Mouse (Mus musculus): Measurements from ENCODE around the gene Dlx2. TPM values are rescaled to one million over a fixed set of nuclear protein-coding genes. Genes with fewer than 3 reads are reported as not detected.

The Dlx2 gene
- polyA plus RNA-seq, 1 experiment from 2014 or later, result 0.19 TPM

- no peak for DNase-seq (ENCODE audit: low spot score)
- H3K9ac ChIP-seq (ENCODE audit: low read depth, low read length), result no peak overlapping the region
- H3K9me3 ChIP-seq (ENCODE audit: control insufficient read depth, low read length), result no peaks in the 10 kb centered on the region
- peaks cover 96% of the 10 kb centered on the region for H3K27me3 ChIP-seq (replicated peaks; ENCODE audit: control insufficient read depth, insufficient read depth, low read length)
- H3K4me3 ChIP-seq (ENCODE audit: low read depth, low read length), result no peak overlapping the region
- WGBS, result 3% methylated on average over 24 of the region's 24 CpGs
- no peak overlapping the region for H3K27ac ChIP-seq (ENCODE audit: low read depth, low read length)
- ATAC-seq (replicated peaks; ENCODE audit: low FRiP score), result no peak
- no peak overlapping the region for H3K4me2 ChIP-seq
- H3K36me3 ChIP-seq (ENCODE audit: control insufficient read depth, insufficient read depth, low read length), result no peaks in the 10 kb centered on the region
- H3K4me1 ChIP-seq (replicated peaks; ENCODE audit: control insufficient read depth, insufficient read depth, low read length), result peaks cover 10% of the 10 kb centered on the region; the same call in 1 of the 2 replicates
Measured at GRCm38 (mm10) chr2:71527323-71528013, 19.1 kb downstream of the Dlx2 start.

- DNase-seq (ENCODE audit: low spot score) (no peak), ATAC-seq (replicated peaks; ENCODE audit: low FRiP score) (no peak)
- WGBS, result 3% methylated on average over 10 of the region's 10 CpGs
- H3K4me3 ChIP-seq (ENCODE audit: low read depth, low read length), result no peak overlapping the region
- H3K4me2 ChIP-seq, result no peak overlapping the region
- H3K9ac ChIP-seq (ENCODE audit: low read depth, low read length), result no peak overlapping the region
- peaks cover 10% of the 10 kb centered on the region; the same call in 1 of the 2 replicates for H3K4me1 ChIP-seq (replicated peaks; ENCODE audit: control insufficient read depth, insufficient read depth, low read length)
- H3K36me3 ChIP-seq (ENCODE audit: control insufficient read depth, insufficient read depth, low read length), result no peaks in the 10 kb centered on the region
- peaks cover 89% of the 10 kb centered on the region for H3K27me3 ChIP-seq (replicated peaks; ENCODE audit: control insufficient read depth, insufficient read depth, low read length)
- H3K27ac ChIP-seq (ENCODE audit: low read depth, low read length), result no peak overlapping the region
- H3K9me3 ChIP-seq (ENCODE audit: control insufficient read depth, low read length), result no peaks in the 10 kb centered on the region
Measured at GRCm38 (mm10) chr2:71526595-71527322, 19.8 kb downstream of the Dlx2 start.

GRCm38 (mm10) chr2:71524763-71525162, 21.8 kb downstream of the Dlx2 start:
- ATAC-seq (replicated peaks; ENCODE audit: low FRiP score) (no peak), DNase-seq (ENCODE audit: low spot score) (no peak)
- peaks cover 72% of the 10 kb centered on the region for H3K27me3 ChIP-seq (replicated peaks; ENCODE audit: control insufficient read depth, insufficient read depth, low read length)
- no peaks in the 10 kb centered on the region for H3K36me3 ChIP-seq (ENCODE audit: control insufficient read depth, insufficient read depth, low read length)
- no peak overlapping the region for H3K4me3 ChIP-seq (ENCODE audit: low read depth, low read length)
- H3K9ac ChIP-seq (ENCODE audit: low read depth, low read length), result no peak overlapping the region
- no peak overlapping the region for H3K27ac ChIP-seq (ENCODE audit: low read depth, low read length)
- H3K4me2 ChIP-seq, result no peak overlapping the region
- 35% methylated on average over 13 of the region's 13 CpGs for WGBS
- peaks cover 10% of the 10 kb centered on the region; the same call in 1 of the 2 replicates for H3K4me1 ChIP-seq (replicated peaks; ENCODE audit: control insufficient read depth, insufficient read depth, low read length)
- no peaks in the 10 kb centered on the region for H3K9me3 ChIP-seq (ENCODE audit: control insufficient read depth, low read length)

- H3K4me2 ChIP-seq, result no peak overlapping the region
- H3K9ac ChIP-seq (ENCODE audit: low read depth, low read length), result no peak overlapping the region
- peaks cover 58% of the 10 kb centered on the region for H3K27me3 ChIP-seq (replicated peaks; ENCODE audit: control insufficient read depth, insufficient read depth, low read length)
- no peak for DNase-seq (ENCODE audit: low spot score)
- no peak overlapping the region for H3K27ac ChIP-seq (ENCODE audit: low read depth, low read length)
- WGBS, result 35% methylated on average over 4 of the region's 4 CpGs
- no peaks in the 10 kb centered on the region for H3K36me3 ChIP-seq (ENCODE audit: control insufficient read depth, insufficient read depth, low read length)
- ATAC-seq (replicated peaks; ENCODE audit: low FRiP score), result 0 out of 2 replicates have a peak, but pooled peaks have one; percentile 23
- no peaks in the 10 kb centered on the region for H3K9me3 ChIP-seq (ENCODE audit: control insufficient read depth, low read length)
- H3K4me1 ChIP-seq (replicated peaks; ENCODE audit: control insufficient read depth, insufficient read depth, low read length), result peaks cover 4% of the 10 kb centered on the region; the same call in 1 of the 2 replicates
- H3K4me3 ChIP-seq (ENCODE audit: low read depth, low read length), result no peak overlapping the region
Measured at GRCm38 (mm10) chr2:71523431-71523830, 23.1 kb downstream of the Dlx2 start.

GRCm38 (mm10) chr2:71522871-71523270, 23.7 kb downstream of the Dlx2 start:
- WGBS, result 48% methylated on average over 4 of the region's 4 CpGs
- ATAC-seq (replicated peaks; ENCODE audit: low FRiP score) (no peak), DNase-seq (ENCODE audit: low spot score) (no peak)
- Histone ChIP-seq H3K4me2 (no peak overlapping the region), H3K27me3 (replicated peaks; ENCODE audit: control insufficient read depth, insufficient read depth, low read length) (peaks cover 53% of the 10 kb centered on the region), H3K36me3 (ENCODE audit: control insufficient read depth, insufficient read depth, low read length) (no peaks in the 10 kb centered on the region), H3K4me1 (replicated peaks; ENCODE audit: control insufficient read depth, insufficient read depth, low read length) (peaks cover 4% of the 10 kb centered on the region; the same call in 1 of the 2 replicates), H3K9ac (ENCODE audit: low read depth, low read length) (no peak overlapping the region), H3K27ac (ENCODE audit: low read depth, low read length) (no peak overlapping the region), H3K4me3 (ENCODE audit: low read depth, low read length) (no peak overlapping the region), H3K9me3 (ENCODE audit: control insufficient read depth, low read length) (no peaks in the 10 kb centered on the region)

- Histone ChIP-seq H3K9me3 (ENCODE audit: control insufficient read depth, low read length) (no peaks in the 10 kb centered on the region), H3K4me3 (ENCODE audit: low read depth, low read length) (no peak overlapping the region), H3K4me2 (no peak overlapping the region), H3K27me3 (replicated peaks; ENCODE audit: control insufficient read depth, insufficient read depth, low read length) (peaks cover 3% of the 10 kb centered on the region), H3K4me1 (replicated peaks; ENCODE audit: control insufficient read depth, insufficient read depth, low read length) (no peaks in the 10 kb centered on the region), H3K9ac (ENCODE audit: low read depth, low read length) (no peak overlapping the region), H3K36me3 (ENCODE audit: control insufficient read depth, insufficient read depth, low read length) (no peaks in the 10 kb centered on the region), H3K27ac (ENCODE audit: low read depth, low read length) (no peak overlapping the region)
- no peak for ATAC-seq (replicated peaks; ENCODE audit: low FRiP score)
- no peak for DNase-seq (ENCODE audit: low spot score)
- whole genome bisulfite sequencing, result 83% methylated on average over 8 of the region's 8 CpGs
Measured at GRCm38 (mm10) chr2:71517466-71518099, 29.0 kb downstream of the Dlx2 start.

- ATAC-seq (replicated peaks; ENCODE audit: low FRiP score), result no peak
- 80% methylated on average over 4 of the region's 4 CpGs for WGBS
Measured at GRCm38 (mm10) chr2:71516995-71517394, 29.6 kb downstream of the Dlx2 start.

GRCm38 (mm10) chr2:71512326-71512725, 34.2 kb downstream of the Dlx2 start:
- no peak for ATAC-seq (replicated peaks; ENCODE audit: low FRiP score)
- 80% methylated on average over 9 of the region's 9 CpGs for WGBS
- Histone ChIP-seq H3K4me1 (replicated peaks; ENCODE audit: control insufficient read depth, insufficient read depth, low read length) (no peaks in the 10 kb centered on the region), H3K4me3 (ENCODE audit: low read depth, low read length) (no peak overlapping the region), H3K27ac (ENCODE audit: low read depth, low read length) (no peak overlapping the region), H3K36me3 (ENCODE audit: control insufficient read depth, insufficient read depth, low read length) (no peaks in the 10 kb centered on the region), H3K9me3 (ENCODE audit: control insufficient read depth, low read length) (no peaks in the 10 kb centered on the region), H3K27me3 (replicated peaks; ENCODE audit: control insufficient read depth, insufficient read depth, low read length) (no peaks in the 10 kb centered on the region), H3K9ac (ENCODE audit: low read depth, low read length) (no peak overlapping the region), H3K4me2 (no peak overlapping the region)
- no peak for DNase-seq (ENCODE audit: low spot score)

More at GRCm38 (mm10) chr2:71516995-71517394, 29.6 kb downstream of the Dlx2 start:
- Histone ChIP-seq H3K36me3 (ENCODE audit: control insufficient read depth, insufficient read depth, low read length) (no peaks in the 10 kb centered on the region), H3K9me3 (ENCODE audit: control insufficient read depth, low read length) (no peaks in the 10 kb centered on the region), H3K4me2 (no peak overlapping the region), H3K4me1 (replicated peaks; ENCODE audit: control insufficient read depth, insufficient read depth, low read length) (no peaks in the 10 kb centered on the region), H3K9ac (ENCODE audit: low read depth, low read length) (no peak overlapping the region), H3K27ac (ENCODE audit: low read depth, low read length) (no peak overlapping the region), H3K4me3 (ENCODE audit: low read depth, low read length) (no peak overlapping the region), H3K27me3 (replicated peaks; ENCODE audit: control insufficient read depth, insufficient read depth, low read length) (0 out of 2 replicates have a peak, but pooled peaks cover 2% of the 10 kb centered on the region)
- DNase-seq (ENCODE audit: low spot score), result no peak

All from liver, embryonic 11.5 days (tissue).